Comparison of ENCODE assay signal across 9 mouse cellular contexts in genomic region chr3:87154398-87155287, GRCm38 (mm10). TPM values are rescaled to one million over a fixed set of nuclear protein-coding genes. Genes with fewer than 3 reads are reported as not detected.
A peak's percentile ranks its signal among the peaks of the same experiment; 100 is the strongest.
DNase-seq lines count a peak whose midpoint lies in the region; ATAC-seq lines count a peak whose summit lies in the region.
"Had no signal": no experiment of that assay in that cellular context is flagged by ENCODE, and none has a peak within 500 bp of the region (broad histone marks: within the 10 kb centered on the region; RNA-seq: fewer than 3 reads in every experiment).

No protein-coding gene starts in this region.

- no peak for ATAC-seq in lung, embryonic 16.5 days (ENCODE audit: low read depth)
- ATAC-seq in forebrain, embryonic 11.5 days (replicated peaks; ENCODE audit: low FRiP score): no peak
- ATAC-seq in intestine, embryonic 16.5 days: no peak
- no peak for ATAC-seq in stomach, embryonic 16.5 days (ENCODE audit: insufficient read depth, low FRiP score)
- ATAC-seq in granulocyte monocyte progenitor cell, adult 5-6 weeks (replicated peaks; ENCODE audit: poor library complexity, severe bottlenecking): no peak

- no peaks in the 10 kb centered on the region for H3K9me3 ChIP-seq in lung, embryonic 16.5 days (ENCODE audit: control insufficient read depth, low read length)
- no peaks in the 10 kb centered on the region for H3K9me3 ChIP-seq in forebrain, embryonic 11.5 days (ENCODE audit: control insufficient read depth, low read length)
- H3K9me3 ChIP-seq in intestine, embryonic 16.5 days (ENCODE audit: control insufficient read depth, low read length): no peaks in the 10 kb centered on the region
- no peaks in the 10 kb centered on the region for H3K9me3 ChIP-seq in stomach, embryonic 16.5 days (replicated peaks; ENCODE audit: control insufficient read depth, low read length)

- H3K27me3 ChIP-seq in lung, embryonic 16.5 days (ENCODE audit: control insufficient read depth, insufficient read depth, low read depth, low read length): no peaks in the 10 kb centered on the region
- H3K27me3 ChIP-seq in forebrain, embryonic 11.5 days (ENCODE audit: control insufficient read depth, insufficient read depth, low read length): no peaks in the 10 kb centered on the region
- H3K27me3 ChIP-seq in intestine, embryonic 16.5 days (replicated peaks; ENCODE audit: control insufficient read depth, insufficient read depth, low read length): no peaks in the 10 kb centered on the region
- H3K27me3 ChIP-seq in stomach, embryonic 16.5 days (ENCODE audit: control insufficient read depth, insufficient read depth, low read length): no peaks in the 10 kb centered on the region

- no peaks in the 10 kb centered on the region for H3K36me3 ChIP-seq in lung, embryonic 16.5 days (ENCODE audit: control insufficient read depth, insufficient read depth, low read length)
- H3K36me3 ChIP-seq in forebrain, embryonic 11.5 days (ENCODE audit: control insufficient read depth, insufficient read depth, low read length): no peaks in the 10 kb centered on the region
- H3K36me3 ChIP-seq in intestine, embryonic 16.5 days (ENCODE audit: control insufficient read depth, insufficient read depth, low read length): no peaks in the 10 kb centered on the region
- no peaks in the 10 kb centered on the region for H3K36me3 ChIP-seq in stomach, embryonic 16.5 days (ENCODE audit: control insufficient read depth, insufficient read depth, low read length)

- H3K4me3 ChIP-seq in lung, embryonic 16.5 days (ENCODE audit: low read length): no peak overlapping the region
- no peak overlapping the region for H3K4me3 ChIP-seq in forebrain, embryonic 11.5 days (ENCODE audit: low read depth, low read length)
- H3K4me3 ChIP-seq in intestine, embryonic 16.5 days (ENCODE audit: low read length): no peak overlapping the region
- H3K4me3 ChIP-seq in stomach, embryonic 16.5 days (replicated peaks; ENCODE audit: low read length): no peak overlapping the region

- peaks cover 81% of the 10 kb centered on the region for H3K4me1 ChIP-seq in lung, embryonic 16.5 days (replicated peaks; ENCODE audit: control insufficient read depth, insufficient read depth, low read length)
- peaks cover 55% of the 10 kb centered on the region for H3K4me1 ChIP-seq in forebrain, embryonic 11.5 days (replicated peaks; ENCODE audit: control insufficient read depth, insufficient read depth, low read length)
- H3K4me1 ChIP-seq in intestine, embryonic 16.5 days (ENCODE audit: control insufficient read depth, insufficient read depth, low read length): peaks cover 54% of the 10 kb centered on the region
- peaks cover 61% of the 10 kb centered on the region for H3K4me1 ChIP-seq in stomach, embryonic 16.5 days (ENCODE audit: control insufficient read depth, insufficient read depth, low read length)

- no peak for DNase-seq in lung, postnatal 14 days
- no peak for DNase-seq in forebrain, embryonic 11.5 days (ENCODE audit: low spot score)
- DNase-seq in cerebellum, adult 11-12 months: no peak
- DNase-seq: cerebellum, adult 18-20 months; gastrocnemius, postnatal 25 days had no signal

- peak overlapping the region; percentile 63 for H3K27ac ChIP-seq in lung, embryonic 16.5 days (ENCODE audit: low read length)
- H3K27ac ChIP-seq in forebrain, embryonic 11.5 days (ENCODE audit: low read depth, low read length): peak overlapping the region; percentile 59
- peak overlapping the region; percentile 39 for H3K27ac ChIP-seq in intestine, embryonic 16.5 days (ENCODE audit: low read length)
- peak overlapping the region; percentile 38 for H3K27ac ChIP-seq in stomach, embryonic 16.5 days (ENCODE audit: low read length)

- 0 out of 2 replicates have a peak overlapping the region, but pooled peaks have one; percentile 1 for H3K9ac ChIP-seq in lung, embryonic 16.5 days (ENCODE audit: low read length)
- H3K9ac ChIP-seq in forebrain, embryonic 11.5 days (ENCODE audit: low read length): no peak overlapping the region
- 0 out of 2 replicates have a peak overlapping the region, but pooled peaks have one; percentile 4 for H3K9ac ChIP-seq in intestine, embryonic 16.5 days (ENCODE audit: low read depth, low read length)
- peak overlapping the region; percentile 31; the same call in 1 of the 2 replicates for H3K9ac ChIP-seq in stomach, embryonic 16.5 days (ENCODE audit: low read length)

- no peak overlapping the region for H3K4me2 ChIP-seq in lung, embryonic 16.5 days (ENCODE audit: low read depth, low read length)
- no peak overlapping the region for H3K4me2 ChIP-seq in forebrain, embryonic 11.5 days (ENCODE audit: low read depth, low read length, severe bottlenecking)
- no peak overlapping the region for H3K4me2 ChIP-seq in intestine, embryonic 16.5 days (ENCODE audit: low read depth, low read length)
- no peak overlapping the region for H3K4me2 ChIP-seq in stomach, embryonic 16.5 days (ENCODE audit: low read depth, low read length)

- 34% methylated on average over 15 of the region's 15 CpGs for WGBS in lung, embryonic 16.5 days
- WGBS in forebrain, embryonic 11.5 days: 24% methylated on average over 15 of the region's 15 CpGs
- 55% methylated on average over 15 of the region's 15 CpGs for WGBS in intestine, embryonic 16.5 days
- 54% methylated on average over 15 of the region's 15 CpGs for WGBS in stomach, embryonic 16.5 days

RNA-seq across cellular contexts. Expression of gene Kirrel, which starts 19.9 kb away (rescaled TPM):
- polyA plus RNA-seq in lung, embryonic 16.5 days (2015; fragmentation: Nextera tagmentation; extraction: Ambion mirVana): 13.2 and 14.2 TPM in 2 replicates
- polyA plus RNA-seq in forebrain, embryonic 11.5 days (2014; fragmentation: Nextera tagmentation; extraction: Ambion mirVana): 10.2 and 10.6 TPM in 2 replicates
- polyA plus RNA-seq in intestine, embryonic 16.5 days (2015; fragmentation: Nextera tagmentation; extraction: Ambion mirVana): 7.3 and 8.3 TPM in 2 replicates
- 9.6 and 11.0 TPM in 2 replicates for polyA plus RNA-seq in stomach, embryonic 16.5 days (2015; fragmentation: Nextera tagmentation; extraction: Ambion mirVana)
- not detected in 2 replicates for total RNA-seq in granulocyte monocyte progenitor cell, adult 5-6 weeks (2014; fragmentation: Nextera tagmentation)
- total RNA-seq in granulocyte monocyte progenitor cell, adult 5-6 weeks (2017): not detected in 2 replicates
